13 mouse cellular contexts compared by ENCODE assay signal in genomic region chr9:37140464-37141181, GRCm38 (mm10). TPM values are rescaled to one million over a fixed set of nuclear protein-coding genes. Genes with fewer than 3 reads are reported as not detected.
DNase-seq lines count a peak whose midpoint lies in the region; ATAC-seq and TF ChIP-seq lines count a peak whose summit lies in the region.
"Had no signal": no experiment of that assay in that cellular context is flagged by ENCODE, and none has a peak within 500 bp of the region (broad histone marks: within the 10 kb centered on the region; RNA-seq: fewer than 3 reads in every experiment).

No protein-coding gene starts in this region.

- H3K9ac ChIP-seq in heart, embryonic 11.5 days (ENCODE audit: low read depth, low read length) = no peak overlapping the region
- H3K9ac ChIP-seq in midbrain, embryonic 11.5 days (ENCODE audit: low read length) = peak overlapping the region; percentile 33; the same call in 1 of the 2 replicates
- H3K9ac ChIP-seq in midbrain, embryonic 15.5 days = no peak overlapping the region
- H3K9ac ChIP-seq in hindbrain, embryonic 16.5 days (ENCODE audit: low read depth, low read length) = no peak overlapping the region
- H3K9ac ChIP-seq in neural tube, embryonic 15.5 days (replicated peaks) = no peak overlapping the region
- no peak overlapping the region for H3K9ac ChIP-seq in liver, postnatal 0 days (replicated peaks)
- H3K9ac ChIP-seq: lung, embryonic 15.5 days had no signal

- no peak for ATAC-seq in heart, embryonic 11.5 days (replicated peaks; ENCODE audit: insufficient number of reproducible peaks, low FRiP score, low TSS enrichment)
- ATAC-seq in midbrain, embryonic 11.5 days (ENCODE audit: low FRiP score) = no peak
- no peak for ATAC-seq in midbrain, embryonic 15.5 days (replicated peaks)
- no peak for ATAC-seq in hindbrain, embryonic 16.5 days
- ATAC-seq in neural tube, embryonic 15.5 days (ENCODE audit: low FRiP score) = no peak
- no peak for ATAC-seq in liver, postnatal 0 days
- ATAC-seq: forebrain, embryonic 14.5 days had no signal

- H3K27ac ChIP-seq in heart, embryonic 11.5 days (ENCODE audit: low read depth, low read length) = peak overlapping the region; percentile 62
- H3K27ac ChIP-seq in midbrain, embryonic 11.5 days (ENCODE audit: low read depth, low read length) = peak overlapping the region; percentile 55
- H3K27ac ChIP-seq in midbrain, embryonic 15.5 days = no peak overlapping the region
- H3K27ac ChIP-seq in hindbrain, embryonic 16.5 days (ENCODE audit: low read depth, low read length) = peak overlapping the region; percentile 34; the same call in 1 of the 2 replicates
- peak overlapping the region; percentile 67 for H3K27ac ChIP-seq in neural tube, embryonic 15.5 days (replicated peaks)
- no peak overlapping the region for H3K27ac ChIP-seq in liver, postnatal 0 days (ENCODE audit: low read depth)
- H3K27ac ChIP-seq: lung, embryonic 15.5 days had no signal

- intact Hi-C loops in heart, postnatal 10 days (cut with DNase I) = no loop called here

- no peak for TF ChIP-seq EP300 in liver, postnatal 0 days (IDR thresholded peaks at IDR 0.05; ENCODE audit: low read depth)

- TF ChIP-seq CTCF in liver, postnatal 0 days (IDR thresholded peaks at IDR 0.05; ENCODE audit: low read depth) = no peak

- H3K27me3 ChIP-seq in heart, embryonic 11.5 days (ENCODE audit: control insufficient read depth, insufficient read depth, low read length) = no peaks in the 10 kb centered on the region
- no peaks in the 10 kb centered on the region for H3K27me3 ChIP-seq in midbrain, embryonic 11.5 days (ENCODE audit: control insufficient read depth, insufficient read depth, low read length)
- H3K27me3 ChIP-seq in midbrain, embryonic 15.5 days (replicated peaks) = no peaks in the 10 kb centered on the region
- H3K27me3 ChIP-seq in hindbrain, embryonic 16.5 days (replicated peaks; ENCODE audit: control insufficient read depth, insufficient read depth, low read length) = no peaks in the 10 kb centered on the region
- no peaks in the 10 kb centered on the region for H3K27me3 ChIP-seq in neural tube, embryonic 15.5 days (replicated peaks)
- H3K27me3 ChIP-seq in liver, postnatal 0 days (ENCODE audit: insufficient read depth, low read length) = peaks cover 31% of the 10 kb centered on the region

- H3K4me1 ChIP-seq in heart, embryonic 11.5 days (ENCODE audit: control insufficient read depth, insufficient read depth, low read length) = peaks cover 38% of the 10 kb centered on the region
- H3K4me1 ChIP-seq in midbrain, embryonic 11.5 days (ENCODE audit: control insufficient read depth, insufficient read depth, low read length) = peaks cover 45% of the 10 kb centered on the region
- H3K4me1 ChIP-seq in midbrain, embryonic 15.5 days = peaks cover 71% of the 10 kb centered on the region
- H3K4me1 ChIP-seq in hindbrain, embryonic 16.5 days (ENCODE audit: control insufficient read depth, insufficient read depth, low read depth, low read length) = peaks cover 59% of the 10 kb centered on the region
- H3K4me1 ChIP-seq in neural tube, embryonic 15.5 days = peaks cover 87% of the 10 kb centered on the region
- H3K4me1 ChIP-seq in liver, postnatal 0 days (ENCODE audit: insufficient read depth) = 0 out of 2 replicates have a peak, but pooled peaks cover 7% of the 10 kb centered on the region

- no peaks in the 10 kb centered on the region for H3K9me3 ChIP-seq in heart, embryonic 11.5 days (replicated peaks; ENCODE audit: control insufficient read depth, low read length)
- H3K9me3 ChIP-seq in midbrain, embryonic 11.5 days (ENCODE audit: control insufficient read depth, low read length) = no peaks in the 10 kb centered on the region
- H3K9me3 ChIP-seq in midbrain, embryonic 15.5 days = no peaks in the 10 kb centered on the region
- no peaks in the 10 kb centered on the region for H3K9me3 ChIP-seq in hindbrain, embryonic 16.5 days (ENCODE audit: control insufficient read depth, low read length)
- no peaks in the 10 kb centered on the region for H3K9me3 ChIP-seq in neural tube, embryonic 15.5 days (replicated peaks)
- no peaks in the 10 kb centered on the region for H3K9me3 ChIP-seq in liver, postnatal 0 days (ENCODE audit: low read length)
- H3K9me3 ChIP-seq: lung, embryonic 15.5 days had no signal

- WGBS in heart, embryonic 11.5 days (ENCODE audit: insufficient replicate concordance) = 23% methylated on average over 5 of the region's 5 CpGs
- WGBS in midbrain, embryonic 11.5 days = 31% methylated on average over 5 of the region's 5 CpGs
- 41% methylated on average over 5 of the region's 5 CpGs for WGBS in midbrain, embryonic 15.5 days
- 46% methylated on average over 5 of the region's 5 CpGs for WGBS in hindbrain, embryonic 16.5 days
- 28% methylated on average over 5 of the region's 5 CpGs for WGBS in neural tube, embryonic 15.5 days
- WGBS in liver, postnatal 0 days (ENCODE audit: insufficient replicate concordance) = 69% methylated on average over 5 of the region's 5 CpGs

- no peaks in the 10 kb centered on the region for H3K36me3 ChIP-seq in heart, embryonic 11.5 days (ENCODE audit: control insufficient read depth, insufficient read depth, low read length)
- no peaks in the 10 kb centered on the region for H3K36me3 ChIP-seq in midbrain, embryonic 11.5 days (ENCODE audit: control insufficient read depth, insufficient read depth, low read length)
- no peaks in the 10 kb centered on the region for H3K36me3 ChIP-seq in midbrain, embryonic 15.5 days (replicated peaks)
- no peaks in the 10 kb centered on the region for H3K36me3 ChIP-seq in hindbrain, embryonic 16.5 days (ENCODE audit: control insufficient read depth, insufficient read depth, low read length)
- H3K36me3 ChIP-seq in neural tube, embryonic 15.5 days = no peaks in the 10 kb centered on the region
- H3K36me3 ChIP-seq in liver, postnatal 0 days (replicated peaks; ENCODE audit: insufficient read depth, low read length) = no peaks in the 10 kb centered on the region
- H3K36me3 ChIP-seq: lung, embryonic 15.5 days had no signal

- H3K4me3 ChIP-seq in heart, embryonic 11.5 days (ENCODE audit: low read depth, low read length) = no peak overlapping the region
- no peak overlapping the region for H3K4me3 ChIP-seq in midbrain, embryonic 11.5 days (ENCODE audit: low read depth, low read length)
- no peak overlapping the region for H3K4me3 ChIP-seq in midbrain, embryonic 15.5 days
- H3K4me3 ChIP-seq in hindbrain, embryonic 16.5 days (ENCODE audit: low read length) = no peak overlapping the region
- H3K4me3 ChIP-seq in neural tube, embryonic 15.5 days (replicated peaks) = no peak overlapping the region
- no peak overlapping the region for H3K4me3 ChIP-seq in liver, postnatal 0 days (ENCODE audit: low read depth, low read length)
- H3K4me3 ChIP-seq: lung, embryonic 15.5 days had no signal

- H3K4me2 ChIP-seq in heart, embryonic 11.5 days = no peak overlapping the region; the same call in 1 of the 2 replicates
- H3K4me2 ChIP-seq in midbrain, embryonic 11.5 days = no peak overlapping the region
- H3K4me2 ChIP-seq in midbrain, embryonic 15.5 days = no peak overlapping the region
- H3K4me2 ChIP-seq in hindbrain, embryonic 16.5 days (ENCODE audit: low read length) = no peak overlapping the region
- H3K4me2 ChIP-seq in neural tube, embryonic 15.5 days = peak overlapping the region; percentile 36
- H3K4me2 ChIP-seq in liver, postnatal 0 days (ENCODE audit: low read depth, low read length) = no peak overlapping the region

- no peak for DNase-seq in heart, postnatal 10 days
- peak; percentile 89 for DNase-seq in midbrain, embryonic 11.5 days (ENCODE audit: low spot score, missing footprints)
- DNase-seq in liver, postnatal 0 days = no peak
- DNase-seq in gastrocnemius, adult 18-20 months (ENCODE audit: low spot score) = no peak
- DNase-seq: adrenal gland, postnatal 25 days; cerebellum, adult 11-12 months had no signal

RNA-seq across cellular contexts. Expression of gene Pknox2, which starts 6.6 kb away (rescaled TPM):
- polyA plus RNA-seq in heart, embryonic 11.5 days (2014; fragmentation: Nextera tagmentation; extraction: Ambion mirVana) = 5.2 and 6.3 TPM in 2 replicates
- total RNA-seq in heart, postnatal 10 days (2021) = 1 to 10 TPM; 5.2 to 5.8 TPM
- polyA plus RNA-seq in midbrain, embryonic 11.5 days (2014; fragmentation: Nextera tagmentation; extraction: Ambion mirVana) = 20.2 and 20.3 TPM in 2 replicates
- polyA plus RNA-seq in midbrain, embryonic 15.5 days (2015; fragmentation: Nextera tagmentation; extraction: Ambion mirVana) = 31.6 and 35.0 TPM in 2 replicates
- 32.2 and 38.8 TPM in 2 replicates for polyA plus RNA-seq in hindbrain, embryonic 16.5 days (2015; fragmentation: Nextera tagmentation; extraction: Ambion mirVana)
- 46.1 and 52.3 TPM in 2 replicates for polyA plus RNA-seq in neural tube, embryonic 15.5 days (2015; fragmentation: Nextera tagmentation; extraction: Ambion mirVana)
- polyA plus RNA-seq in liver, postnatal 0 days (2015; fragmentation: Nextera tagmentation; extraction: Ambion mirVana) = 0.18 and 0.27 TPM in 2 replicates
- 10 to 100 TPM; 39.5 to 42.9 TPM for total RNA-seq in gastrocnemius, adult 18-20 months (2021)
- total RNA-seq: monocyte, adult 5-6 weeks had no signal

Comparison
In these comparisons a context has a peak if more than half of its experiments do, and no peak if none do; other contexts are left out.
1. H3K27ac ChIP-seq: peak in heart, embryonic 11.5 days (single experiment), midbrain, embryonic 11.5 days (single experiment), hindbrain, embryonic 16.5 days (single experiment) and neural tube, embryonic 15.5 days (single experiment); none in midbrain, embryonic 15.5 days (single experiment) and liver, postnatal 0 days (single experiment).